Mouse (Mus musculus) olfactory bulb, adult 2 months (tissue): ENCODE data around the gene Col9a2. TPM values are rescaled to one million over a fixed set of nuclear protein-coding genes. Genes with fewer than 3 reads are reported as not detected.
A peak's percentile ranks its signal among the peaks of the same experiment; 100 is the strongest.
"Not testable (repeated sequence)": the region's sequence is repeated elsewhere in the genome, so short reads cannot be mapped to it uniquely, and the experiment has no call there.

Source experiments
- H3K27ac ChIP-seq: fragments of 200-500 bp; 2 replicates; pipeline ENCODE4 v1.5.1; 2012; ENCODE audit warnings: low read depth, low read length; ENCODE audit not compliant: insufficient read depth
- H3K4me1 ChIP-seq: fragments of 200-500 bp; 2 replicates; pipeline ENCODE4 v1.6.1; 2012; ENCODE audit warnings: low read length; ENCODE audit not compliant: control insufficient read depth, insufficient read depth
- H3K4me3 ChIP-seq: fragments of 200-500 bp; 2 replicates; pipeline ENCODE4 v1.5.1; 2012; ENCODE audit warnings: mild to moderate bottlenecking, low read depth, low read length, moderate library complexity; ENCODE audit not compliant: insufficient read depth
- CTCF ChIP-seq: fragments of 200-500 bp; IDR thresholded peaks from 2 replicates; pipeline ENCODE4 v1.5.1; 2012; ENCODE audit warnings: low read depth, mild to moderate bottlenecking, low read length, moderate library complexity; ENCODE audit not compliant: insufficient read depth
- POLR2A ChIP-seq: fragments of 200-500 bp; IDR thresholded peaks from 2 replicates; pipeline ENCODE4 v1.6.1; 2012; ENCODE audit warnings: mild to moderate bottlenecking, low read depth, low read length, moderate library complexity; ENCODE audit not compliant: insufficient read depth
- WGBS: fragments of 180-500 bp; shearing (Covaris S2); methylation state at CpG from one replicate; pipeline ENCODE4 v1.1.7; 2018; 5-methylcytosine and 5-hydroxymethylcytosine counted together
- polyA plus RNA-seq: library from polyadenylated mRNA; stranded (reverse); fragments of >200 nt; gene quantifications from 2 replicates; pipeline ENCODE4 v1.2.4, GENCODE M21; 2012; ENCODE audit warnings: low replicate concordance; ENCODE audit not compliant: missing spikeins, insufficient read depth, insufficient read length

Col9a2 gene
- polyA plus RNA-seq, 1 experiment, result not detected

GRCm38 (mm10) chr4:121057032-121057431 lies 17.8 kb downstream of the Col9a2 start:
- H3K4me3 ChIP-seq, result no peak overlapping the region
- no peak for TF ChIP-seq CTCF
- no peak for TF ChIP-seq POLR2A
- H3K4me1 ChIP-seq, result peaks cover 13% of the 10 kb centered on the region; the same call in 1 of the 2 replicates
- 73% methylated on average over 2 of the region's 2 CpGs for WGBS
- no peak overlapping the region for H3K27ac ChIP-seq

DNA sequence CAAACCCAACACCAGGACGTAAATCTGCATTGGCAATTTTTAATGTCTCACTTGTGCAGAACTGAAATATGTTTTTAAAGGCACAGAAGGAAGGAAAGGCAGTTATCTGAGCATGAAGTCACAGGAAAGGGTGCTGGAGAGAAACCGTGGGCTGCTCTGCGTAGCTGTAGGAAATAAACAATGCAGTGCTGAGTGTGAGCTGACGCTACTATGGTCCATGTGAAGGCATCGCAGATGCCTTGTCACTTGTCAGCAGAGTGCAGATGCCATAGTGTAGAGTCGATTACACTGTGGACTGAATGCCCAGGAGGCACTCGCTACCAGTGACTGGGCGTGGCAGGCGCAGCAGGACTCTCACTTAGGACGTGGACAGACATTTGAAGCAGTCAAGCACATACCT lies 20.0 kb downstream of the Col9a2 start:
- not testable (repeated sequence) for H3K27ac ChIP-seq, H3K4me3 ChIP-seq, H3K4me1 ChIP-seq
- 84% methylated on average over 10 of the region's 10 CpGs for WGBS

GRCm38 (mm10) chr4:121065336-121065735 lies 26.2 kb downstream of the Col9a2 start:
- 88% methylated on average over 2 of the region's 2 CpGs for WGBS
- H3K27ac ChIP-seq, result no peak overlapping the region

GRCm38 (mm10) chr4:121074250-121074649 lies 35.1 kb downstream of the Col9a2 start:
- H3K4me1 ChIP-seq, result no peaks in the 10 kb centered on the region
- TF ChIP-seq CTCF (no peak), POLR2A (no peak)
- 71% methylated on average over 4 of the region's 4 CpGs for WGBS
- H3K27ac ChIP-seq, result no peak overlapping the region
- H3K4me3 ChIP-seq, result no peak overlapping the region

More at GRCm38 (mm10) chr4:121065336-121065735, 26.2 kb downstream of the Col9a2 start:
- Histone ChIP-seq H3K4me3 (no peak overlapping the region), H3K4me1 (peaks cover 2% of the 10 kb centered on the region; the same call in 1 of the 2 replicates)
- no peak for TF ChIP-seq CTCF
- TF ChIP-seq POLR2A, result no peak

DNA sequence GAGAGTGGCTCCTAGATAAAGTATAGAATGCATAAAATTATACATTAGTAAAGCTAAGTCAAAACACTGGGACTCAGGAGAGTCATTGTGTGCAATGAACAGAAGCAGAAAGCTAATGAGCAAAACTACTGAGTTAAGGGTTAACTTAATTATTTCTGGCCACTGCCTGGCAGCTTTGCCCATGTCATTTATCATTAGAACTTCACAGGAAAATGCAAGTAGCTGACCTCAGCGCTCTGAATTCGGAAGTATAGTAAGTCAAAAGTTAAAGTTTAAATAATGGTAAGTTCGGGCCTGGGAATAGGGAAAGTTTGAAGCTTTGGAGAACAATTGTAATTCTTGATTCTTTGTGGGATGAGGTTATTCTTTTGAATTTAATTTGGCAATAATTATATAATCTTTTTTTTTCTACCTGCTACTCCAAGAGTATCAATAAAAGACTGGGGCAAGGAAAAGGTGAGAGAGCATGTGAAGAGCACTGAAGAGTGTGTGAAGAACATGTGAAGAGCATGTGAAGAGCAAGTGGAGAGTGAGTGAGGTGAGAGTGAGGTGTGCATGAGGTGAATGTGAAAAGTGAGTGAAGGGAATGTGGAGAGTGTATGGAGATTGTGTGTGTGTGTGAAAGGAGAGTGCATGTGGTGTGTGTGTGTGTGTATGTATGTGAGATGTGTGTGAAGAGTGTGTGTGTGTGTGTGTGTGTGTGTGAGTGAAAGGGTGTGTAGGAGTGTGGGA lies 38.9 kb downstream of the Col9a2 start:
- TF ChIP-seq CTCF (no peak), POLR2A (no peak)
- WGBS, result 79% methylated on average over 3 of the region's 3 CpGs

DNA sequence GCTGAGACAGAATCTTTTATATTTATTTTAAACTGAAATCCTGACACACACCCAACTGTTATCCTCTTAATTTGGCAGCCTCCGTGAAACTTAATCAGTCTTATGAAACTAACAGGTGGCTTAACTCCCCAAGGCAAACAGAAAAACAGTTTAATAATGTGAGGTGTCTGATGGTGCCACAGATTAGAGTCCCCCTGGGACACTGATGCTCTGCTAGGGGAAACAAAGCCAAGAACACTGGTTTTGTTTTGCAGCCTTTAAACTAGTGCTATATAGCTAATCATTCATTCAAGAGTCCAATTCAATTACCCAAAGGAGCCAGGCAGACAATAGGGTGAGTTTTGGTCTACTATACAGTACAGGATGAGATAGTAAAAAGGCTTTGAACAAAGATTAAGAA lies 41.2 kb downstream of the Col9a2 start:
- no peak overlapping the region for H3K27ac ChIP-seq
- WGBS, result 86% methylated on average over 1 of the region's 1 CpGs
- H3K4me3 ChIP-seq, result no peak overlapping the region
- TF ChIP-seq CTCF, result no peak
- TF ChIP-seq POLR2A, result no peak
- H3K4me1 ChIP-seq, result no peaks in the 10 kb centered on the region

More for the DNA sequence above, 38.9 kb downstream of the Col9a2 start:
- Histone ChIP-seq H3K4me1 (no peaks in the 10 kb centered on the region), H3K27ac (no peak overlapping the region), H3K4me3 (no peak overlapping the region)

GRCm38 (mm10) chr4:121084506-121084905 lies 45.3 kb downstream of the Col9a2 start:
- Histone ChIP-seq H3K4me1 (no peaks in the 10 kb centered on the region), H3K4me3 (no peak overlapping the region), H3K27ac (no peak overlapping the region)
- TF ChIP-seq POLR2A (no peak), CTCF (no peak)

GRCm38 (mm10) chr4:121088696-121089095 lies 49.5 kb downstream of the Col9a2 start:
- Histone ChIP-seq H3K4me1 (no peaks in the 10 kb centered on the region), H3K4me3 (no peak overlapping the region), H3K27ac (no peak overlapping the region)
- TF ChIP-seq CTCF (no peak), POLR2A (no peak)
- WGBS, result 89% methylated on average over 2 of the region's 2 CpGs

- Histone ChIP-seq H3K27ac (no peak overlapping the region), H3K4me3 (no peak overlapping the region), H3K4me1 (no peaks in the 10 kb centered on the region)
- TF ChIP-seq POLR2A (no peak), CTCF (no peak)
- WGBS, result 93% methylated on average over 4 of the region's 4 CpGs
Observed at GRCm38 (mm10) chr4:121090211-121090610, 51.0 kb downstream of the Col9a2 start.

DNA sequence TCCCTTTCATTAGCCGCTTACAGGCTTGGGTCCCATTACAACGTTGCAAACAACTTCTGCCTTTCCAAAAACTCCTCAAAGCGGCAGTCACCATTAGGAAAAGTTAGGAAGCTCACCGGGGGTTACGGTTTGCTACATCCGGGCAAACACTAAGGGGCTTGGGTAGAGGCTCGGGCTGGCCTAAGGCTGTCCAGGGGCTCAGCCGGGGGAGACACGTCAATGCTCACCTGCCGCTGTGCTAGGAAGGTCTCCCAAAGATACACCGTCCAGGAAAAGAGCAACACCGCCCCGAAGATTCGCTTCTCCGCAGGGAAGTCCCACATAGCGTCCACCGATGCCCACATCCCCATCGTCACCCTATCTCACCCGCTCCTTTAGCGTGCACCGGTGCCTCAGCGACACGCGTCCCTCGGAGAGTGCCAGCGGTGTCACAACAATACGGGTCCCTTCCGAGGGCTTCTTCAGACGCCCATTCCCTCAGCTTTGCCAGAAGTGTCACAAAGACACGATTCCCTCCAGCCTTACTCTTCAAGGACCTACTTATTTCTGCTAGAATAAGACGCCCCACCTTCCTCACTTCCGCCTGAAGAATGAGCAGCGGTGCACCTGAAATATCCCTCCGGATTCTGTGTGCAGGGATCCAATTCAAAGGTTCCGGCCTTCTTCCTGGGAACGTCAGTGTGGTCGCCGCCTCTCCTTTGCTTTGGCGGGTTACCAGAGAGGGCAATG lies 58.6 kb downstream of the Col9a2 start, which contains the start of gene Zmpste24:
Gene Zmpste24, minus strand, starts transcription at position 592 of the 729 bp plus-strand sequence.
- H3K27ac ChIP-seq, result no peak within 1 kb of the TSS
- under 1% methylated on average over 39 of the region's 39 CpGs for WGBS
- TF ChIP-seq POLR2A (peak; percentile 32; the same call in 1 of the 2 replicates), CTCF (no peak)
- peaks cover 2% of the 10 kb centered on the region; the same call in 1 of the 2 replicates for H3K4me1 ChIP-seq
- peak within 1 kb of the TSS; percentile 92 for H3K4me3 ChIP-seq
